Mouse (Mus musculus): ENCODE results near the gene Mtif2.

The Mtif2 gene

GRCm38 (mm10) chr11:29560452-29560851 is 34.2 kb downstream of the Mtif2 start:
- DNase-seq (ENCODE audit: low read depth): no peak

GRCm38 (mm10) chr11:29560990-29561389 is 34.8 kb downstream of the Mtif2 start:
- DNase-seq (ENCODE audit: low read depth): no peak

GRCm38 (mm10) chr11:29563406-29563805 is 37.2 kb downstream of the Mtif2 start:
- no peak for DNase-seq (ENCODE audit: low read depth)

GRCm38 (mm10) chr11:29571536-29571935 is 45.3 kb downstream of the Mtif2 start:
- DNase-seq (ENCODE audit: low read depth): no peak

- no peak for DNase-seq (ENCODE audit: low read depth)
Measured at GRCm38 (mm10) chr11:29572656-29573055, 46.4 kb downstream of the Mtif2 start.

GRCm38 (mm10) chr11:29579610-29580009 is 53.4 kb downstream of the Mtif2 start:
- no peak for DNase-seq (ENCODE audit: low read depth)

Data from c-Kit-positive CD71-negative TER-119-negative erythroid progenitor cells, embryonic 14.5 days (primary cell).